Mouse (Mus musculus) heart, adult 8-10 months (tissue): ENCODE results near the gene Ndfip2. TPM values are rescaled to one million over a fixed set of nuclear protein-coding genes. Genes with fewer than 3 reads are reported as not detected.

Source experiments
- total RNA-seq, 4 experiments: library from RNA; stranded (reverse); gene quantifications; 2 replicates each; pipeline ENCODE4 v1.2.4; 2022

The Ndfip2 gene
- total RNA-seq, 4 experiments from 2014 or later: 14.2 to 15.8 (median 15.3) TPM

Other genes starting within 250 kb of the Ndfip2 start
- 10 to 100 TPM; 17.0 to 21.2 (median 17.5) TPM for gene Rbm26, start 81.2 kb upstream of the Ndfip2 start, total RNA-seq